Mouse (Mus musculus) cerebellum, postnatal 25 days (tissue): ENCODE data around the gene Olfr1370.
"Not testable (repeated sequence)": the region's sequence is repeated elsewhere in the genome, so short reads cannot be mapped to it uniquely, and the experiment has no call there.

Source experiments
- DNase-seq, 2 experiments: peaks; one replicate each; pipeline ENCODE4 v3.0.0; 2021; ENCODE audit warnings: mixed read lengths in 2 of 2

Gene Olfr1370

DNA sequence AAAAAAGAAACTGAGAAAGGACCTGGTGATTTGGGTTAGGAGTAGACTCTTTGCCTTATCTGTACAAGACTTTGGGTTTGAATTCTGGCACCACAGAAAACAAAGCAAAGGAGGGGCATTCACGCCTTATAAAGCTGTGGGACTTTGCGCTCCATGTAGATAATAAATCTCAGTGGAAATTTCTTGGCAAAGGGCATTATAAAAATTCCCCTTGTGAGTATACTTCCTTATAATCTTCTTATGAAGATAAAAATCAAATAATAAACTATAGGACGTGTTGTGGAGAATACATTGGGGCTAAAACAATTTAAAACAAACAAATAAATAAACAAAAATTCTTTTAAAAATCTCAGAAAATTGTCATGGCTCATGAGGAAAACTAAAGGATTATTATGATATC is at the start of gene Olfr1370:
TSS of gene Olfr1370 (minus strand) at position 101 of the 400 bp plus-strand sequence.
- no peak for DNase-seq

DNA sequence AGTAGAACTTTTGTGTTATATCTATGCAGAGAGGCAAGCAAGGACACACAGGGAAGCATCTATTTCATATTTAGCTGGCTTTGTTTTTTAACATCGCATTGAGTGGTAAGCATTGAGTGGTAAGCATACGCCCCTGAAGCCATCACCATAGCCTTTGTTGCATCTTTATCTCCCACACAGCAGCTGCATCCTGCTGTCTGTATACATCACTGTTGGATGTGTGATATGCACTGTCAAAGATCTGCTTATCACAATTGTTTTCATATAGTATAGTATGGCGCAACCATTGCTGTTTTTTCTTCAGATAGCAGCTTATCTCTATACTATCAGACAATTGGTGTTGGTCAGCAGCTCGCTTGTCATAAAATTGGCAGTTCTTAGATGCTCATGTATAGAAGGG is 39.4 kb upstream of the Olfr1370 start:
- DNase-seq = no peak

DNA sequence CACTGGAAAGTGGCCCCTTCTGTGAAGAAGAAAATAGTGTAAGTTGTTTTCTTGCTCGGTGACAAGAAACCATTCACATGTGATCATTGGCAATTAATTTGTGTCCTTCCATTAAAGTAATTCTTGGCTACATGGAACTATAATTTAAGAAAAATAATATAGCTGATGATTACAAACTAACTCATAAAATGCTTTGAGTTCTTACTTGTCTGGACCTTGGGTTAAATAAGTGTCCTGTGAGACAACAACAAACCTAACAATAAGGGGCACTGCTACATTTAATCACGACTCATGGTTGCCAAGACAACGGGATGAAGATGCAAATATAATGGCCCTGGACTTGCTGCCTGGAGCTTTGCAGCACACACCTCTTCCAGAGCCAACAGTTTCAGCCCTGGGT is 36.4 kb upstream of the Olfr1370 start, which contains the start of gene Olfr1369-ps1:
TSS of gene Olfr1369-ps1 (plus strand) at position 301 of the 400 bp plus-strand sequence.
- DNase-seq = not testable (repeated sequence)

DNA sequence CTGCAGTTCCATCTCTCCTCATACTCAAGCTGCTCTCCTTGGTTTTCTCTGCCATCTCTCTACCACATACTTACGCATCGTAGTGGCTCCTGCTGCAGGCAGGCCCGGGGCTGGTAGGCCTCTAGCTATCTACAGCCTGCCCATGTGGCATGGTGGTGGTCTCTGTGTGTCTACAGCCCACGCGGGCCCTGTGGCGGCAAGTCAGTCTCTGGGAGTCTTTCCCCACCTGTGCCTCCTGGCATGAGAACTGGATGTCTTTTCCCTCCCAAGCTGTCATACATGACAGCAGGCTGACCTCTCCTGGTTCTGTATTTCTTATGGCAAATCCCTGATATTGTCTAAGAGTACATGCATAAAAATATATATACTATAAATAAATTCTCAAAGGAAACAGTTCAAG is 35.7 kb upstream of the Olfr1370 start:
- DNase-seq = peak in 1 of 2 experiments; percentile 27

DNA sequence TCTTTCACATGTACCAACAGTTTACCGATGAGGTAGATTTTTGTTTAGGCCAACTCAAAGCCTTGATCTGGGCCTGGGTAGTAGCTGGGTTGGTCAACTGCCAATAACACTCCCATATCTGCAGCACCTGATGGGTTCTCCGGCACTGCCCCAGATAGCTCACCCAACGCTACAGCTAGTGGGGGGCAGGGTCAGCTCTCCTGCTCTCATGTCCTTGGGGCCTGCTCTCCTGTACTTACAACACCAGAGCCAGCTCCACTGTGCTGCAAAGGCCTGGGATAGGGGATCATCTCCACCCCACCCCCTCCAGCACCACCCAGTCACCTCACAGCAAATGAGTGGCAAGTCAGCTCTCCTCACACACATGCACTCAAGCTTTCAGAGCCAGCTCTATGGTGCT is 35.0 kb upstream of the Olfr1370 start:
- no peak for DNase-seq

DNA sequence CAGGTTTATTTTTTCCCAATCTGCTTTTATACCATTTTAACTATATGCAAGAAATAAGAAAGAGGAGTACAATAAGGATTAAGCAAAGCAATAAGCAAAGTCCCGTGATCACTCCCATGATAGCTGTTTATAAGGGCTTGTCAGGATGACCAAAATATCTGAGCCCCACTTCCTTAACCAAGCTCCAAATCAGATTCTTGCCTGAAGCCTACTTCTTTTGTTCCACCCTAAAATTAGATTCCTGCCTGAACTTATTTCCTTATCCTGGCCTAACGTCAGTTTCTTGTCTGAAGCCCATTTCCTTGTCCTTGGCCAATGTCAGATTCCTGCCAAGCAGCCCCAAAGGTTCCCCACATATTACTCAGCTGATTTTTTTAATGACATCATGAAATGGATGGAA is 7.9 kb upstream of the Olfr1370 start:
- DNase-seq = no peak

DNA sequence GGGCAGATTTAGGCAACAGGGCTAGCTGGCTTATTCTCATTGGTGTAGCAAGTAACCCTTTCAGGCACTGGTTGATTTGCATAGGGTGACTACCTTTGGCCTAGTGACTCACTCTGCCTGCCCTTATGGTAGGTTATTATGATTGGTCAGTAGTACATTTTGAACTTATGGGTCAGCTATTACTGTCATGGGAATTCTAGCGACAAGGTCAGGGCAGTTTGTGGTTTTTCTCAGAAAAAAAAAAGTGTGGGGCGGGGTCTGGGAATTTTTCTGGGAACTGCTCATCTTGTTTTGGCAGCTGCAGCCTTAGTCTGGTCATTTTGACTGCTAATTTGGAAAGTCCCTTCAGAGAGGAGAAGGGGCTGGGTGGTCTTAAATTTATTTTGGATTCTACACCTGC is 8.7 kb downstream of the Olfr1370 start:
- no peak for DNase-seq

DNA sequence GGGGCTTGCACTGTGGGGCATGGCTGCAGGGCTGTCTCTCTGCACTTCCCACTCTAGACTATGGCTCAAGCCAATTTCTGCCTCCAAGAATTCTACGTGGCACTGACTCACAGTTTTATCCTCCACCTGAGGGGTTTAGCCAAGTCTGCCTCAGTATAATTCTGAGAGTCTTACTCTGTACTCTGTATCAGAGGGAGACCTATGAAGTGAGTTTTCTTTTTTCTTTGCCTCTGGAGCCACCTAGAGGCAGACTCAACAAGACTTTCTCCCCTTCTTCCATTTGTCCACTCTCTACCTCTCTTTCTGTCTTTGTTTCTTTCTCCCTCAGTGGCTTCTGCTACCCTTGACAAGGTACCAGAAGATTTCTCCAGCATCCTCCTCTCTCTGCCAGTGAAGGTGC is 24.6 kb downstream of the Olfr1370 start:
- peak in 1 of 2 experiments; percentile 33 for DNase-seq

DNA sequence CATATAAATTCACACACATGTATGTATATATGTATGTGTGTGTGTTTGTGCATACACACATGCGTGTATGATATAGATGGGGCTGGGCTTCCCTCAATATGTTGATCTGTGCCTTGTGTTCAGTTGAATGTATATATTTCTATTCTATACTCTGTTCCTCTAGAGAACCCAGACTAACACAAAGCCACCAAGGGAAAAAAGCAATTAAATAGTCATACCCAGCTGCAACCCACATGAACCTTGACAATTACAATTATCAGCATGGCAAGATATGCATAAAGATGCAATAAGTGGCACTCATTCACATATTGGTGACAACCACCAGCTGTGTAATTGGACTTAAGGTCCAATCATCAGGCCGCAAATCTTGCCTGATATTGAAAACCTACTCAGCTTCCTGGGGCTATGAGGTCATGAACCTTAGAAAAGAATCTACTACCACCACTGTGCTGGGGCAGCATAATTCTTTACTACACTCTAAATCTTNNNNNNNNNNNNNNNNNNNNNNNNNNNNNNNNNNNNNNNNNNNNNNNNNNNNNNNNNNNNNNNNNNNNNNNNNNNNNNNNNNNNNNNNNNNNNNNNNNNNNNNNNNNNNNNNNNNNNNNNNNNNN is 34.1 kb downstream of the Olfr1370 start:
- DNase-seq = no peak

DNA sequence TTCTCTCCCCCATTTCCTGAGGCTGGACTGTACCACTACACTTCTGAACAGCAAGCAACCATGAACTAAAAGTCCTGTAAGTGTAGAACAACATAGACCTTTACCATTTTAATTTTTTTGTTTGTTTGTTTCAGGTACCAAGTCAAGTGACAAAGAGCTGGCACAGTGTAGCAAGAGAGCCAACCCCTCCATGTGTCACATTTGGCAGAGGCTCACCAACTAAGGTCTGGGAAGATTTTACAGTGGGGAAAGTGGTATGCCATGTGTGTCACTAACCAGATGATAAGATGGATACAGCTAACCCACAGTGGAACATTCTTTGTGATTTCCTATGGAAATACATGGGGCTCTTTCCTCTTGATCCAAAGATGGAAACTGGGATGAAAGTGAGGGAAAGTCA is 38.8 kb downstream of the Olfr1370 start:
- DNase-seq = peak; percentile 37 to 57

DNA sequence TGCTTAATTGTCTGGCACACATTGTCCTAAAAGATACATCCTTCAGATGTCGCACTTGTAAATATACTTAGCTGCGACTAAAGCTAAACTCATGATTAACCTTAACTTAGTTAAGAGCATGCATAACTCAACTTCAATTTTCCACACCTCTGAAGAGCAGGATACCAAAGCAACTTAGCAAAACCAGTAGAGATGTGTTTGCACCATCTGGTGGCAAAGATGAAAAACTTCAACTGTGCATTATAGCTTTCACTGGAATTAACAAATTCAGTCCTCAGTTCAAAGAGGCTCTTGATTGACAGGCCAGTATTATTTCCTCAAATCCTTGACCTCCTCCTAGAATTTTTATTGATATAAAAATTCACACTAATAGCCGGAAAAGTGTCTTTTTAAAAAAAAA is 39.7 kb downstream of the Olfr1370 start:
- peak in 1 of 2 experiments; percentile 22 for DNase-seq

DNA sequence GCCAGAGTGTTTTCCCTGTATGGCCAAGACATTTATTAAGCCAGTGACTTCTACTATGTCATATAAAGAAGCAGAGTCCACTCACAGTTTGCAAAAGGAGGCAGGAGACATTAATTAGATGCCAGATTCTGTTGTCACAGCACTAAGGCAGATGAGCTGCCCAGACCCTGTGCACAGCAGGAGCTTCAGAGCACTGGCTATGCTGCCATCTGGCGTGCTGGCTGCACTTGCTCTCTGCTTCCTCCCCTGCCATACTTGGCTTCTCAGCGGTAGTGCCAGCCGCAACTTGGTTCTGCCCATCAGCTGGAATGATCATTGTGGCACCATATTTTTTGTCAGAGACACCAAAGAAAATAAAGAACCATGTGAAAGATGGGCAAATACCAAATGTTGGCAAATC is 41.6 kb downstream of the Olfr1370 start:
- DNase-seq = peak; percentile 88 to 91

DNA sequence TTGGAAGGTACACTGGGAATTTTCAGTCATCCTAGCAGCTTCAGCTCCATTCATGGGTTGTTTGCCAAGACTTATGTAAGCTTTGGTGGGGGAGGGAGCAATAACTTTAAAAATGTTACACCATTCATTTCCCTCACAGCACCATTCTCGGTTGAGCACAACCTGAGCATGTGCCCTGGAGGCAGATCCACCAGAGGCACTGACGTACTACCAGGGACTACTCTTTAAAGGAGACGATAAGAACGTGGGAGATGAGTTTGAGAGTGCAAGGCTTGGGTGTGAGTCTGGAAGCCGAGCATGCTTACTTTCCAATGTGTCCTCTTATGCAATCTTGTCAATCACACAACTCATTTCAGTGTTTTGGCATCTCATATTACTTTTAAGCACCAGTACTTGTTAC is 49.9 kb downstream of the Olfr1370 start:
- DNase-seq = no peak
